Mouse (Mus musculus): Measurements from ENCODE around the gene Phactr1. TPM values are rescaled to one million over a fixed set of nuclear protein-coding genes. Genes with fewer than 3 reads are reported as not detected.
A peak's percentile ranks its signal among the peaks of the same experiment; 100 is the strongest.

The Phactr1 gene
- total RNA-seq, 1 experiment = 1.2 TPM

DNA sequence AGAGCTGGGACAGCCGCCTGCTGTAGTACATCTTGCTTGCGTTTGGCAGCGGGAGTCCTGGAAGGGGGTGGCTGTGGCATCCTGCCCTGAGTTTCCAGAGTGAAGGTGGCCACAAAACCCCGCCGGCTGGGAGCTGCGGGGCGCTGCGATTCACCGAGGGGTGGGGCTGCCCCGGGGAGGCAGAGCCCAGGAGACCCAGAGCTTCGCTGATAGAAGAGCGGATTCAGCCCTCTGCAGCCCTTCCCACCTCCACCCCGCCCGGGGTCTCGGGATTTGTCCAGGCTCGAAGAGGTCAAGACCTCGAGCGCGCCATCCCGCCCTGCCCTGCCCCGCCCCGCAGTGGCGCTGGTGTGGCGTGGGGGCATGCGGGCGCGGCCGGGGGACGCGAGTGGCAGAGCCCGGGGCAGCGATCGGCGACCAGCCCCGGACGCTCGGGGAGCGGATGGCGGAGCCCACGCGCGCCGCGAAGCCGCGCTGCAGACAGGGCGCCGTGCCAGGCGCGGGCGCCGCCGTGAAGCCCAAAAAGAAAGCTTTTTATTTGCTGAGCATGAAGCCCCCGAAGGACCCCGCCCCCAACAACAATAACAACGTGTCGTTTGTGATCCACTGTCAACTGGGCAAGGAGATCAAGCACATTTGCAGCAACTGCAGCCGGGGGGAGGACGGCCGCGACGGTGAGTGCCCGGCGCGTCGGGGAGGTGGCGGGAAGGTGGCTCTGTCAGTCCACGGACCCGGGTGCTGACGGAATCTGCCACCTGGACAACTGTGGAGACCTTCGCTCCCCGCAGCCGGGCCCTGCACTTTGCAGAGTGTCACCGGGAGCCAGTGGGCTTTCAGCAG, 236.0 kb downstream of the Phactr1 start:
- Histone ChIP-seq H3K4me3 (ENCODE audit: insufficient read depth in 1 of 2, low read depth in 1 of 2, low read length in 2 of 2, poor library complexity in 1 of 2, severe bottlenecking in 1 of 2) (peak overlapping the region; percentile 56 to 60), H3K36me3 (ENCODE audit: control insufficient read depth, insufficient read depth, low read length, poor library complexity, severe bottlenecking) (no peaks in the 10 kb centered on the region), H3K27ac (ENCODE audit: insufficient read depth, low read depth, low read length, poor library complexity, severe bottlenecking) (no peak overlapping the region), H3K9me3 (ENCODE audit: control insufficient read depth, insufficient read depth, low read depth, low read length) (no peaks in the 10 kb centered on the region), H3K9ac (ENCODE audit: insufficient read depth, low read depth, low read length, poor library complexity, severe bottlenecking) (peak overlapping the region; percentile 6), H3K4me1 (ENCODE audit: control insufficient read depth in 2 of 2, insufficient read depth in 2 of 2, low read length in 2 of 2, poor library complexity in 1 of 2) (peaks cover 0 to 2% of the 10 kb centered on the region in 2 experiments; a peak in 1 of 4 replicates)
- TF ChIP-seq CHD2 (IDR thresholded peaks at IDR 0.05; ENCODE audit: low read depth, low read length) = no peak
- TF ChIP-seq HCFC1 (IDR thresholded peaks at IDR 0.05; ENCODE audit: borderline replicate concordance, insufficient read depth, low read length) = no peak
- TF ChIP-seq MAFK (IDR thresholded peaks at IDR 0.05; ENCODE audit: insufficient read depth, low read depth, low read length) = no peak
- TF ChIP-seq ZNF384 (IDR thresholded peaks at IDR 0.05; ENCODE audit: low read depth, low read length) = no peak
- no peak for TF ChIP-seq ZC3H11A (IDR thresholded peaks at IDR 0.05; ENCODE audit: borderline replicate concordance, low read depth, low read length)
- DNase-seq (ENCODE audit: low read depth, low spot score) = no peak
- in situ Hi-C loops (cut with MboI; ENCODE audit: low sequenced_read_pairs in 2 of 2, unreplicated experiment in 2 of 2) = no loop called here

DNA sequence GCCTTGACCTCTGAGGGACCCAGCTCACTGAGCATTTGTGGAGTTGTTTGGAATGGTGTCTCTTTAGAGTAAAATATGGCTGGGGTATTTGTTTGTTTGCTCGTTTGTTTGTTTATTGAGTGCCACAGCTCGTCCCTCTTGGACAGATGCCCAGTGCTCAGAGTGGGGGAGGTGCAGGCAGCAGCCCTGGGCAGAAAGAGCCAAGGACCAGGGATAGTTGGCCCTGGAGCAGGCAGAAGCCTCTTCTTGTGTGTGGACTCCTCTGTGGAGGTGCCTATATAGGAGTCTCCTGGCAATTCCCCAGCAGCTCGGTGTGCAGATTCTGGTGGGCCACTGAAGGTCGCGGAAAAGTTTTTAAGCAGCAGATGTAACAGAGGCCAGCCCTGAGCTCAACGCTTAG, 236.8 kb downstream of the Phactr1 start:
- H3K9me3 ChIP-seq (ENCODE audit: control insufficient read depth, insufficient read depth, low read depth, low read length) = no peaks in the 10 kb centered on the region
- H3K36me3 ChIP-seq (ENCODE audit: control insufficient read depth, insufficient read depth, low read length, poor library complexity, severe bottlenecking) = no peaks in the 10 kb centered on the region
- no peak for DNase-seq (ENCODE audit: low read depth, low spot score)
- H3K4me1 ChIP-seq (ENCODE audit: control insufficient read depth in 2 of 2, insufficient read depth in 2 of 2, low read length in 2 of 2, poor library complexity in 1 of 2) = peaks cover 0 to 2% of the 10 kb centered on the region in 2 experiments; a peak in 1 of 4 replicates
- TF ChIP-seq CHD2 (IDR thresholded peaks at IDR 0.05; ENCODE audit: low read depth, low read length) (no peak), ZC3H11A (IDR thresholded peaks at IDR 0.05; ENCODE audit: borderline replicate concordance, low read depth, low read length) (no peak), MAFK (IDR thresholded peaks at IDR 0.05; ENCODE audit: insufficient read depth, low read depth, low read length) (no peak), HCFC1 (IDR thresholded peaks at IDR 0.05; ENCODE audit: borderline replicate concordance, insufficient read depth, low read length) (no peak), ZNF384 (IDR thresholded peaks at IDR 0.05; ENCODE audit: low read depth, low read length) (no peak)
- no peak overlapping the region for H3K27ac ChIP-seq (ENCODE audit: insufficient read depth, low read depth, low read length, poor library complexity, severe bottlenecking)
- H3K9ac ChIP-seq (ENCODE audit: insufficient read depth, low read depth, low read length, poor library complexity, severe bottlenecking) = no peak overlapping the region
- in situ Hi-C loops (cut with MboI; ENCODE audit: low sequenced_read_pairs in 2 of 2, unreplicated experiment in 2 of 2) = no loop called here
- no peak overlapping the region for H3K4me3 ChIP-seq (ENCODE audit: insufficient read depth in 1 of 2, low read depth in 1 of 2, low read length in 2 of 2, poor library complexity in 1 of 2, severe bottlenecking in 1 of 2)

DNA sequence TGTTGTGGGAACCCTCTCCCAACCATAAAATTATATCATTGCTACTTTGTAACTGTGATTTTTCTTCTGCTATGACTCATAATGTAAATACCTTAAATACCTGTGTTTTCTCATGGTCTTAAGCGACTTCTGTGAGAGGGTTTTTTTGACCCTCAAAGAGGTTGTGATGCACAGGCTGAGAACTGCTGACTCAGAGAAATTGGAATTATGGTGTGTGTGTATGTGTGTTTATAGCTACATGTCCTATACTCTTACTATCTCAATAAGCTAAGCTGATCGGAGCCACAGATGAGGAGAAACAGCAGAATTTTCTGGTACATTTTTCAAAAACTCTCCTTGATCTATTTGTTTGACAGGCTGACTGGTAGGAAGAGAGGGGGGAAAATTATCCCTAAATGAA, 239.6 kb downstream of the Phactr1 start:
- in situ Hi-C loops (cut with MboI; ENCODE audit: low sequenced_read_pairs in 2 of 2, unreplicated experiment in 2 of 2) = no loop called here
- Histone ChIP-seq H3K4me3 (ENCODE audit: insufficient read depth in 1 of 2, low read depth in 1 of 2, low read length in 2 of 2, poor library complexity in 1 of 2, severe bottlenecking in 1 of 2) (no peak overlapping the region), H3K36me3 (ENCODE audit: control insufficient read depth, insufficient read depth, low read length, poor library complexity, severe bottlenecking) (no peaks in the 10 kb centered on the region), H3K9me3 (ENCODE audit: control insufficient read depth, insufficient read depth, low read depth, low read length) (no peaks in the 10 kb centered on the region), H3K27ac (ENCODE audit: insufficient read depth, low read depth, low read length, poor library complexity, severe bottlenecking) (no peak overlapping the region), H3K9ac (ENCODE audit: insufficient read depth, low read depth, low read length, poor library complexity, severe bottlenecking) (no peak overlapping the region), H3K4me1 (ENCODE audit: control insufficient read depth in 2 of 2, insufficient read depth in 2 of 2, low read length in 2 of 2, poor library complexity in 1 of 2) (peaks cover 0 to 2% of the 10 kb centered on the region in 2 experiments; a peak in 1 of 4 replicates)
- no peak for DNase-seq (ENCODE audit: low read depth, low spot score)
- TF ChIP-seq ZC3H11A (IDR thresholded peaks at IDR 0.05; ENCODE audit: borderline replicate concordance, low read depth, low read length) (no peak), MAFK (IDR thresholded peaks at IDR 0.05; ENCODE audit: insufficient read depth, low read depth, low read length) (peak; percentile 65; the same call in 1 of the 2 replicates), CHD2 (IDR thresholded peaks at IDR 0.05; ENCODE audit: low read depth, low read length) (no peak)

DNA sequence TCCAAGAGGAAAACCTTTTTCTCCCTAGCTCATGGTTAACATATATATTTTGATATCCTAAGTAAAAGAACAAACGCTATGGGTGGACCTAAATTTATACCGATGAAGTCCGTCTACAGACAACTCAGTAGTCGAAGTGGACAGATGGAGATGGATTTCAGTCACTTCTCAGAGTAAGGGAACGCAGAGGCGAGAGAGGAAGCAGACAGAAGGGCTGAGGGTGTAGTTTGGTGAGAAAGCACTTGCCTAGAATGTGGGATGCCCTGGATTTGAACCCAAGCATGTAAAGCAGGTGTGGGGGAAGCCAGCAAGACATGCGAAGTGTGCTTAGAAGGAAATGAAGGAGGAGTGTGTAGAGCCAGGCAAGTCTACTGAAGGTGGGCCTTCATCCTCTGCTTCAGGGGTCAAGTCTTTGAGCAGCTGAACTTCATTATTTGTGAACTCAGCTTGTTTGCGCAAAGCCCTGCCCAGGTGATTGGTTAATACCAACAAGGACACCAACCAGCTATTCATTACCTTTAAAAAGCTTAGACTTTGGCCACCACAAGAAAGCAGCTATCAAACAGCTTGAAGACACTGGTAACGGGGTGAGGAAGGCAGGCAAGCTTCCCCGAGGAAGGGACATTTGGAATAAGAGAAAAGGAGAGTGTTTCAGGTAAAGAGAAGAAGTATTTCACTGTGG, 241.5 kb downstream of the Phactr1 start:
- no peak for TF ChIP-seq HCFC1 (IDR thresholded peaks at IDR 0.05; ENCODE audit: borderline replicate concordance, insufficient read depth, low read length)
- Histone ChIP-seq H3K27ac (ENCODE audit: insufficient read depth, low read depth, low read length, poor library complexity, severe bottlenecking) (no peak overlapping the region), H3K36me3 (ENCODE audit: control insufficient read depth, insufficient read depth, low read length, poor library complexity, severe bottlenecking) (no peaks in the 10 kb centered on the region), H3K4me1 (ENCODE audit: control insufficient read depth in 2 of 2, insufficient read depth in 2 of 2, low read length in 2 of 2, poor library complexity in 1 of 2) (no peaks in the 10 kb centered on the region), H3K4me3 (ENCODE audit: insufficient read depth in 1 of 2, low read depth in 1 of 2, low read length in 2 of 2, poor library complexity in 1 of 2, severe bottlenecking in 1 of 2) (no peak overlapping the region), H3K9ac (ENCODE audit: insufficient read depth, low read depth, low read length, poor library complexity, severe bottlenecking) (no peak overlapping the region), H3K9me3 (ENCODE audit: control insufficient read depth, insufficient read depth, low read depth, low read length) (no peaks in the 10 kb centered on the region)
- in situ Hi-C loops (cut with MboI; ENCODE audit: low sequenced_read_pairs in 2 of 2, unreplicated experiment in 2 of 2) = no loop called here
- DNase-seq (ENCODE audit: low read depth, low spot score) = no peak
